Mouse (Mus musculus): ENCODE data around the gene Elovl1.

DNA sequence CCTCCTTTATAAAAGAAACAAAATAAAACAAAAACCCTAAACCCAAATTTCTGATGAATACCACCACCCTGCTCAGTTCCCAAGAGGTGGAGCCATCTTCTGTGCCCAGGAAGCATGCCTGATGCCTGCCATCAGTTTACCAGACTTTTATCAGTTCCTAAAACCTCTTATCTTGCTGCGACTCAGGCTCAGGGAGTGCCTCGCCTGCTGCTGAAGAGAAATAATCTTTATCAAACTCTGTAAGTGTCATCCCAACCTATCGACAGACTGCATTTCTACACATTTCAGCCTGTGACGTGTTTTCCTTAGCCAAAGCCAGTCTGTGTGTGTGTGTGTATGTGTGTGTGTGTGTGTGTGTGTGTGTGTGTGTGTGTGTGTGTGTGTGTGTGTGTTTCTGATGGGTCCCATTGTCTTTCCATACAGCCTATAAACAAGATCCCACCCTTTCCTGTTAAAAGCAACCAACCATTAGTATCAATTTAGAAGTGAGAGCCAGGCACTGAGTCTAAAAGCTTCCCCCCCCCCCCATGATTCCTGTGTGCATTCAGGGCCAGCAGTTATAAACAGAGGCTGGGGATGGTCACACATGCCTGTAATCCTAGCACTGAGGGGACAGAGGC lies 3.2 kb upstream of the Elovl1 start:
- TF ChIP-seq CTCF (IDR thresholded peaks at IDR 0.05) (no peak), POLR2A (IDR thresholded peaks at IDR 0.05; ENCODE audit: insufficient read depth, low read depth, low read length) (no peak), EP300 (IDR thresholded peaks at IDR 0.05; ENCODE audit: insufficient read depth, low read depth, low read length) (no peak)
